Mouse (Mus musculus) stomach, embryonic 16.5 days (tissue): ENCODE results near the gene Pgs1. TPM values are rescaled to one million over a fixed set of nuclear protein-coding genes. Genes with fewer than 3 reads are reported as not detected.

Experiments
- ATAC-seq: fragments of 200-750 bp; cut with Nextera tagmentation; 2 replicates; pipeline ENCODE4 v1.8.0; 2017; ENCODE audit warnings: moderate number of reproducible peaks, moderate TSS enrichment; ENCODE audit not compliant: insufficient read depth, low FRiP score
- H3K27ac ChIP-seq: fragments of 300-500 bp; sonication (generic); 2 replicates; pipeline ENCODE4 v1.5.1; 2014; ENCODE audit warnings: low read length
- H3K27me3 ChIP-seq: fragments of 300-500 bp; sonication (generic); 2 replicates; pipeline ENCODE4 v1.6.1; 2014; ENCODE audit warnings: low read length, control low read depth, mixed read lengths; ENCODE audit not compliant: control insufficient read depth, insufficient read depth
- H3K36me3 ChIP-seq: fragments of 300-500 bp; sonication (generic); 2 replicates; pipeline ENCODE4 v1.6.1; 2014; ENCODE audit warnings: low read length; ENCODE audit not compliant: control insufficient read depth, insufficient read depth
- H3K4me1 ChIP-seq: fragments of 300-500 bp; sonication (generic); 2 replicates; pipeline ENCODE4 v1.6.1; 2014; ENCODE audit warnings: low read length, control low read depth, mixed read lengths; ENCODE audit not compliant: control insufficient read depth, insufficient read depth
- H3K4me2 ChIP-seq: fragments of 300-500 bp; sonication (generic); 2 replicates; pipeline ENCODE4 v1.6.1; 2014; ENCODE audit warnings: low read depth, low read length, mixed read lengths
- H3K4me3 ChIP-seq: fragments of 300-500 bp; sonication (generic); replicated peaks from 2 replicates; pipeline ENCODE4 v1.5.1; 2014; ENCODE audit warnings: mild to moderate bottlenecking, low read length
- H3K9ac ChIP-seq: fragments of 300-500 bp; sonication (generic); 2 replicates; pipeline ENCODE4 v1.6.1; 2014; ENCODE audit warnings: low read length
- H3K9me3 ChIP-seq: fragments of 300-500 bp; sonication (generic); replicated peaks from 2 replicates; pipeline ENCODE4 v1.6.1; 2016; ENCODE audit warnings: low read length, control low read depth; ENCODE audit not compliant: control insufficient read depth
- WGBS: fragments of 180-500 bp; shearing (Covaris S2); extraction: QIAGEN DNeasy Blood & Tissue Kit; methylation state at CpG from one replicate; pipeline ENCODE4 v1.1.7; 2014; 5-methylcytosine and 5-hydroxymethylcytosine counted together
- polyA plus RNA-seq: library from polyadenylated mRNA; unstranded; fragments of >200 nt; fragmentation: Nextera tagmentation; extraction: Ambion mirVana; gene quantifications from 2 replicates; pipeline ENCODE4 v1.2.1, GENCODE M21; 2015

The Pgs1 gene
- polyA plus RNA-seq, 1 experiment from 2014 or later, result 32.1 TPM

GRCm38 (mm10) chr11:118014391-118014995 lies 28.4 kb downstream of the Pgs1 start:
- H3K4me1 ChIP-seq, result peaks cover 6% of the 10 kb centered on the region
- H3K4me3 ChIP-seq, result no peak overlapping the region
- 0 out of 2 replicates have a peak, but pooled peaks cover 7% of the 10 kb centered on the region for H3K36me3 ChIP-seq
- WGBS, result 80% methylated on average over 12 of the region's 12 CpGs
- no peak for ATAC-seq
- H3K4me2 ChIP-seq, result no peak overlapping the region
- H3K9ac ChIP-seq, result no peak overlapping the region
- H3K27me3 ChIP-seq, result no peaks in the 10 kb centered on the region
- no peaks in the 10 kb centered on the region for H3K9me3 ChIP-seq
- no peak overlapping the region for H3K27ac ChIP-seq

- Histone ChIP-seq H3K9me3 (no peaks in the 10 kb centered on the region), H3K27me3 (no peaks in the 10 kb centered on the region), H3K4me2 (no peak overlapping the region), H3K9ac (no peak overlapping the region), H3K4me3 (no peak overlapping the region), H3K27ac (no peak overlapping the region), H3K4me1 (no peaks in the 10 kb centered on the region), H3K36me3 (0 out of 2 replicates have a peak, but pooled peaks cover 7% of the 10 kb centered on the region)
- no peak for ATAC-seq
- 90% methylated on average over 8 of the region's 8 CpGs for WGBS
Observed at GRCm38 (mm10) chr11:118015381-118016145, 29.5 kb downstream of the Pgs1 start.

- no peak overlapping the region for H3K9ac ChIP-seq
- ATAC-seq, result no peak
- no peaks in the 10 kb centered on the region for H3K4me1 ChIP-seq
- WGBS, result 92% methylated on average over 4 of the region's 4 CpGs
- H3K36me3 ChIP-seq, result 0 out of 2 replicates have a peak, but pooled peaks cover 7% of the 10 kb centered on the region
- no peaks in the 10 kb centered on the region for H3K9me3 ChIP-seq
- no peaks in the 10 kb centered on the region for H3K27me3 ChIP-seq
- H3K4me3 ChIP-seq, result no peak overlapping the region
- H3K27ac ChIP-seq, result no peak overlapping the region
- H3K4me2 ChIP-seq, result no peak overlapping the region
Observed at GRCm38 (mm10) chr11:118018328-118018727, 32.2 kb downstream of the Pgs1 start.

GRCm38 (mm10) chr11:118021806-118022205 lies 35.7 kb downstream of the Pgs1 start:
- WGBS, result 52% methylated on average over 1 of the region's 1 CpGs
- H3K9me3 ChIP-seq, result no peaks in the 10 kb centered on the region
- H3K4me1 ChIP-seq, result no peaks in the 10 kb centered on the region
- H3K36me3 ChIP-seq, result 0 out of 2 replicates have a peak, but pooled peaks cover 7% of the 10 kb centered on the region
- peak; percentile 26; the same call in 1 of the 2 replicates for ATAC-seq
- H3K27me3 ChIP-seq, result no peaks in the 10 kb centered on the region
- no peak overlapping the region for H3K4me3 ChIP-seq
- no peak overlapping the region for H3K4me2 ChIP-seq
- H3K27ac ChIP-seq, result no peak overlapping the region
- H3K9ac ChIP-seq, result no peak overlapping the region

- Histone ChIP-seq H3K27ac (no peak overlapping the region), H3K9me3 (no peaks in the 10 kb centered on the region), H3K4me1 (no peaks in the 10 kb centered on the region), H3K4me3 (no peak overlapping the region), H3K27me3 (no peaks in the 10 kb centered on the region), H3K36me3 (no peaks in the 10 kb centered on the region), H3K9ac (no peak overlapping the region), H3K4me2 (no peak overlapping the region)
- no peak for ATAC-seq
- WGBS, result 90% methylated on average over 7 of the region's 7 CpGs
Observed at GRCm38 (mm10) chr11:118023475-118023874, 37.4 kb downstream of the Pgs1 start.

GRCm38 (mm10) chr11:118024111-118024510 lies 38.0 kb downstream of the Pgs1 start:
- H3K36me3 ChIP-seq, result no peaks in the 10 kb centered on the region

GRCm38 (mm10) chr11:118029170-118029569 lies 43.1 kb downstream of the Pgs1 start:
- Histone ChIP-seq H3K9me3 (no peaks in the 10 kb centered on the region), H3K4me1 (no peaks in the 10 kb centered on the region), H3K27me3 (no peaks in the 10 kb centered on the region), H3K9ac (no peak overlapping the region), H3K27ac (peak overlapping the region; percentile 18; the same call in 1 of the 2 replicates), H3K36me3 (no peaks in the 10 kb centered on the region; the same call in 1 of the 2 replicates), H3K4me3 (no peak overlapping the region), H3K4me2 (no peak overlapping the region)
- WGBS, result 84% methylated on average over 6 of the region's 6 CpGs
- ATAC-seq, result no peak; the same call in 1 of the 2 replicates

More at GRCm38 (mm10) chr11:118024111-118024510, 38.0 kb downstream of the Pgs1 start:
- Histone ChIP-seq H3K4me3 (no peak overlapping the region), H3K4me1 (no peaks in the 10 kb centered on the region), H3K27me3 (no peaks in the 10 kb centered on the region), H3K9me3 (no peaks in the 10 kb centered on the region), H3K9ac (no peak overlapping the region), H3K27ac (no peak overlapping the region), H3K4me2 (no peak overlapping the region)
- WGBS, result 62% methylated on average over 2 of the region's 2 CpGs
- ATAC-seq, result no peak

GRCm38 (mm10) chr11:118031134-118031533 lies 45.0 kb downstream of the Pgs1 start:
- Histone ChIP-seq H3K27ac (no peak overlapping the region), H3K9ac (no peak overlapping the region), H3K4me3 (no peak overlapping the region), H3K27me3 (no peaks in the 10 kb centered on the region), H3K4me2 (no peak overlapping the region), H3K4me1 (0 out of 2 replicates have a peak, but pooled peaks cover 3% of the 10 kb centered on the region), H3K36me3 (no peaks in the 10 kb centered on the region; the same call in 1 of the 2 replicates), H3K9me3 (no peaks in the 10 kb centered on the region)
- WGBS, result 72% methylated on average over 9 of the region's 9 CpGs
- ATAC-seq, result no peak

- no peak overlapping the region for H3K9ac ChIP-seq
- no peaks in the 10 kb centered on the region for H3K9me3 ChIP-seq
- 65% methylated on average over 13 of the region's 13 CpGs for WGBS
- ATAC-seq, result no peak
- no peak overlapping the region for H3K27ac ChIP-seq
- H3K4me2 ChIP-seq, result no peak overlapping the region
- 0 out of 2 replicates have a peak, but pooled peaks cover 3% of the 10 kb centered on the region for H3K4me1 ChIP-seq
- H3K36me3 ChIP-seq, result no peaks in the 10 kb centered on the region; the same call in 1 of the 2 replicates
- no peaks in the 10 kb centered on the region for H3K27me3 ChIP-seq
- no peak overlapping the region for H3K4me3 ChIP-seq
Observed at GRCm38 (mm10) chr11:118034395-118034794, 48.3 kb downstream of the Pgs1 start.
